Mouse (Mus musculus) intestine, embryonic 14.5 days (tissue): ENCODE results near the gene Dnah1. TPM values are rescaled to one million over a fixed set of nuclear protein-coding genes. Genes with fewer than 3 reads are reported as not detected.

ENCODE experiments used
- ATAC-seq: fragments of 200-750 bp; cut with Nextera tagmentation; replicated peaks from 2 replicates; pipeline ENCODE4 v1.8.0; 2017; ENCODE audit warnings: low read depth, moderate number of reproducible peaks, moderate TSS enrichment, moderate library complexity; ENCODE audit not compliant: low FRiP score, low TSS enrichment
- DNase-seq: peaks from one replicate; pipeline ENCODE4 v3.0.0-alpha.2; 2018; ENCODE audit warnings: low spot score
- H3K27ac ChIP-seq: fragments of 300-500 bp; sonication (generic); 2 replicates; pipeline ENCODE4 v1.5.1; 2014; ENCODE audit warnings: low read depth, mild to moderate bottlenecking, control low read depth
- H3K27me3 ChIP-seq: fragments of 300-500 bp; sonication (generic); replicated peaks from 2 replicates; pipeline ENCODE4 v1.6.1; 2014; ENCODE audit warnings: low read length, control low read depth; ENCODE audit not compliant: control insufficient read depth, insufficient read depth
- H3K36me3 ChIP-seq: fragments of 300-500 bp; sonication (generic); 2 replicates; pipeline ENCODE4 v1.6.1; 2014; ENCODE audit warnings: low read length, control low read depth; ENCODE audit not compliant: control insufficient read depth, insufficient read depth
- H3K4me1 ChIP-seq: fragments of 300-500 bp; sonication (generic); replicated peaks from 2 replicates; pipeline ENCODE4 v1.6.1; 2014; ENCODE audit warnings: low read length, control low read depth, mixed read lengths; ENCODE audit not compliant: control insufficient read depth, insufficient read depth
- H3K4me2 ChIP-seq: fragments of 300-500 bp; sonication (generic); 2 replicates; pipeline ENCODE4 v1.6.1; 2014; ENCODE audit warnings: low read length
- H3K4me3 ChIP-seq: fragments of 300-500 bp; sonication (generic); 2 replicates; pipeline ENCODE4 v1.5.1; 2014; ENCODE audit warnings: low read depth, low read length, control low read depth, mixed read lengths
- H3K9ac ChIP-seq: fragments of 300-500 bp; sonication (generic); 2 replicates; pipeline ENCODE4 v1.6.1; 2014; ENCODE audit warnings: mild to moderate bottlenecking, low read length
- H3K9me3 ChIP-seq: fragments of 300-500 bp; sonication (generic); 2 replicates; pipeline ENCODE4 v1.6.1; 2016; ENCODE audit warnings: low read length, control low read depth; ENCODE audit not compliant: control insufficient read depth
- WGBS: fragments of 180-500 bp; shearing (Covaris S2); extraction: QIAGEN DNeasy Blood & Tissue Kit; methylation state at CpG from one replicate; pipeline ENCODE4 v1.1.7; 2014; 5-methylcytosine and 5-hydroxymethylcytosine counted together
- polyA plus RNA-seq: library from polyadenylated mRNA; unstranded; fragments of >200 nt; fragmentation: Nextera tagmentation; extraction: Ambion mirVana; gene quantifications from 2 replicates; pipeline ENCODE4 v1.2.1, GENCODE M21; 2014

Gene Dnah1
- 5.4 and 6.9 TPM in 2 replicates for polyA plus RNA-seq

- Histone ChIP-seq H3K27me3 (no peaks in the 10 kb centered on the region), H3K27ac (no peak within 1 kb of the TSS), H3K36me3 (no peaks in the 10 kb centered on the region), H3K4me1 (no peaks in the 10 kb centered on the region), H3K9ac (peak within 1 kb of the TSS; percentile 33), H3K4me2 (peak within 1 kb of the TSS; percentile 59), H3K4me3 (peak within 1 kb of the TSS; percentile 32), H3K9me3 (no peaks in the 10 kb centered on the region)
- peak; percentile 67 for DNase-seq
- ATAC-seq: peak; percentile 61; the same call in 1 of the 2 replicates
- 30% methylated on average over 28 of the region's 28 CpGs for WGBS
Observed at GRCm38 (mm10) chr14:31323849-31324792, at the start of gene Dnah1. TSS of gene Dnah1 (minus strand) at chr14:31323896.

GRCm38 (mm10) chr14:31369377-31369776, 45.7 kb upstream of the Dnah1 start:
- ATAC-seq: no peak
- 88% methylated on average over 3 of the region's 3 CpGs for WGBS
- no peak overlapping the region for H3K27ac ChIP-seq

GRCm38 (mm10) chr14:31367951-31368350, 44.3 kb upstream of the Dnah1 start:
- Histone ChIP-seq H3K27ac (no peak overlapping the region), H3K4me3 (no peak overlapping the region), H3K36me3 (peaks cover 93% of the 10 kb centered on the region), H3K4me1 (no peaks in the 10 kb centered on the region), H3K4me2 (no peak overlapping the region), H3K9ac (no peak overlapping the region), H3K9me3 (no peaks in the 10 kb centered on the region), H3K27me3 (no peaks in the 10 kb centered on the region)
- ATAC-seq (no peak), DNase-seq (no peak)
- 88% methylated on average over 7 of the region's 7 CpGs for WGBS

More at GRCm38 (mm10) chr14:31369377-31369776, 45.7 kb upstream of the Dnah1 start:
- no peak overlapping the region for H3K9ac ChIP-seq
- H3K36me3 ChIP-seq: peaks cover 93% of the 10 kb centered on the region
- no peak for DNase-seq
- no peak overlapping the region for H3K4me3 ChIP-seq
- no peaks in the 10 kb centered on the region for H3K27me3 ChIP-seq
- H3K9me3 ChIP-seq: no peaks in the 10 kb centered on the region
- no peaks in the 10 kb centered on the region for H3K4me1 ChIP-seq
- H3K4me2 ChIP-seq: no peak overlapping the region

GRCm38 (mm10) chr14:31365350-31365749, 41.7 kb upstream of the Dnah1 start:
- DNase-seq: peak; percentile 76
- no peak overlapping the region for H3K4me2 ChIP-seq
- peaks cover 91% of the 10 kb centered on the region for H3K36me3 ChIP-seq

GRCm38 (mm10) chr14:31364589-31364988, 40.9 kb upstream of the Dnah1 start:
- WGBS: 91% methylated on average over 4 of the region's 4 CpGs
- DNase-seq (no peak), ATAC-seq (no peak)
- Histone ChIP-seq H3K9me3 (no peaks in the 10 kb centered on the region), H3K4me3 (no peak overlapping the region), H3K4me2 (no peak overlapping the region), H3K27me3 (no peaks in the 10 kb centered on the region), H3K4me1 (no peaks in the 10 kb centered on the region), H3K27ac (no peak overlapping the region), H3K36me3 (peaks cover 88% of the 10 kb centered on the region), H3K9ac (no peak overlapping the region)

More at GRCm38 (mm10) chr14:31365350-31365749, 41.7 kb upstream of the Dnah1 start:
- Histone ChIP-seq H3K9me3 (no peaks in the 10 kb centered on the region), H3K9ac (no peak overlapping the region), H3K27ac (no peak overlapping the region), H3K4me1 (no peaks in the 10 kb centered on the region), H3K4me3 (no peak overlapping the region), H3K27me3 (no peaks in the 10 kb centered on the region)
- ATAC-seq: no peak

GRCm38 (mm10) chr14:31362236-31362635, 38.5 kb upstream of the Dnah1 start:
- Histone ChIP-seq H3K4me2 (no peak overlapping the region), H3K9me3 (no peaks in the 10 kb centered on the region), H3K27ac (no peak overlapping the region), H3K9ac (no peak overlapping the region), H3K27me3 (no peaks in the 10 kb centered on the region), H3K4me1 (no peaks in the 10 kb centered on the region), H3K4me3 (no peak overlapping the region), H3K36me3 (peaks cover 76% of the 10 kb centered on the region)
- 90% methylated on average over 2 of the region's 2 CpGs for WGBS
- ATAC-seq (no peak), DNase-seq (no peak)

- Histone ChIP-seq H3K9me3 (no peaks in the 10 kb centered on the region), H3K9ac (no peak overlapping the region), H3K36me3 (peaks cover 60% of the 10 kb centered on the region), H3K4me1 (no peaks in the 10 kb centered on the region), H3K4me3 (no peak overlapping the region), H3K27me3 (no peaks in the 10 kb centered on the region), H3K4me2 (no peak overlapping the region), H3K27ac (no peak overlapping the region)
- ATAC-seq: no peak
- no peak for DNase-seq
- WGBS: 98% methylated on average over 1 of the region's 1 CpGs
Observed at GRCm38 (mm10) chr14:31345367-31345766, 21.7 kb upstream of the Dnah1 start.

- Histone ChIP-seq H3K27ac (no peak overlapping the region), H3K9me3 (no peaks in the 10 kb centered on the region), H3K36me3 (peaks cover 53% of the 10 kb centered on the region), H3K27me3 (no peaks in the 10 kb centered on the region), H3K4me2 (no peak overlapping the region), H3K4me1 (no peaks in the 10 kb centered on the region), H3K4me3 (no peak overlapping the region), H3K9ac (no peak overlapping the region)
- DNase-seq (no peak), ATAC-seq (no peak)
- 85% methylated on average over 8 of the region's 8 CpGs for WGBS
Observed at GRCm38 (mm10) chr14:31343241-31343640, 19.5 kb upstream of the Dnah1 start.
